Mouse (Mus musculus) CH12.LX (cell line): ENCODE data around the gene Tead1. TPM values are rescaled to one million over a fixed set of nuclear protein-coding genes. Genes with fewer than 3 reads are reported as not detected.

Source experiments
- DNase-seq: peaks from one replicate; pipeline ENCODE4 v3.0.0-alpha.2; 2013; ENCODE audit errors: extremely low read depth
- H3K27ac ChIP-seq: 2 replicates; pipeline ENCODE4 v1.5.1; 2012; ENCODE audit warnings: low read depth, mild to moderate bottlenecking, control low read depth, moderate library complexity; ENCODE audit not compliant: insufficient read depth
- H3K27me3 ChIP-seq: replicated peaks from 2 replicates; pipeline ENCODE3; 2012; ENCODE audit warnings: inconsistent platforms
- H3K36me3 ChIP-seq, 2 experiments: replicated peaks in 1 of 2; 2 replicates each; pipeline versions ENCODE3 to v1.6.1; 2012; ENCODE audit warnings: inconsistent platforms in 1 of 2, low read length in 1 of 2, mild to moderate bottlenecking in 1 of 2, mixed read lengths in 1 of 2, moderate library complexity in 1 of 2; ENCODE audit not compliant: control insufficient read depth in 1 of 2, insufficient read depth in 1 of 2
- H3K4me1 ChIP-seq, 2 experiments: 2 replicates each; pipeline ENCODE4 v1.6.1; 2012; ENCODE audit warnings: inconsistent platforms in 1 of 2, moderate library complexity in 1 of 2; ENCODE audit not compliant: insufficient read depth in 2 of 2, control insufficient read depth in 1 of 2
- H3K4me2 ChIP-seq: 2 replicates; pipeline ENCODE4 v1.6.1; 2012; ENCODE audit warnings: low read depth, mild to moderate bottlenecking, control low read depth; ENCODE audit not compliant: poor library complexity, insufficient read depth, severe bottlenecking
- H3K4me3 ChIP-seq, 3 experiments: fragments of 150-350 bp in 1 of 3; sonication (generic) in 1 of 3; replicated peaks in 1 of 3; 2 replicates each; pipeline versions ENCODE3 to v1.5.1; 2011 to 2012; ENCODE audit warnings: low read depth in 2 of 3, low read length in 2 of 3, mild to moderate bottlenecking in 2 of 3, moderate library complexity in 2 of 3, control low read depth in 1 of 3, improper control_type of control experiment in 1 of 3, inconsistent platforms in 1 of 3, mixed read lengths in 1 of 3; ENCODE audit not compliant: poor library complexity in 1 of 3
- H3K79me2 ChIP-seq: replicated peaks from 2 replicates; pipeline ENCODE4 v1.6.1; 2012; ENCODE audit warnings: mild to moderate bottlenecking, moderate library complexity; ENCODE audit not compliant: control insufficient read depth, poor library complexity, insufficient read depth, severe bottlenecking; ENCODE audit errors: extremely low read depth
- H3K9ac ChIP-seq: 2 replicates; pipeline ENCODE4 v1.6.1; 2012; ENCODE audit warnings: low read depth, mild to moderate bottlenecking, control low read depth, moderate library complexity; ENCODE audit not compliant: insufficient read depth
- H3K9me3 ChIP-seq: replicated peaks from 2 replicates; pipeline ENCODE3; 2012; ENCODE audit warnings: low read length, inconsistent platforms, mixed read lengths
- CHD1 ChIP-seq: IDR thresholded peaks from 2 replicates; pipeline ENCODE4 v1.6.1; 2012; ENCODE audit warnings: low read depth, low read length, improper control_type of control experiment, inconsistent platforms
- CHD2 ChIP-seq: IDR thresholded peaks from 2 replicates; pipeline ENCODE4 v1.6.1; 2011; ENCODE audit warnings: low read length, improper control_type of control experiment
- CTCF ChIP-seq, 2 experiments: IDR thresholded peaks in 1 of 2; conservative IDR thresholded peaks in 1 of 2; 2 replicates each; pipeline ENCODE4 v1.5.1; 2011 to 2012; ENCODE audit warnings: low read depth in 2 of 2, low read length in 2 of 2, improper control_type of control experiment in 1 of 2, inconsistent platforms in 1 of 2, mild to moderate bottlenecking in 1 of 2, moderate library complexity in 1 of 2
- ELF1 ChIP-seq: IDR thresholded peaks from 2 replicates; pipeline ENCODE4 v1.6.1; 2014; ENCODE audit warnings: low read depth, mild to moderate bottlenecking, inconsistent platforms, low read length, improper control_type of control experiment
- EP300 ChIP-seq: IDR thresholded peaks from 2 replicates; pipeline ENCODE4 v1.6.1; 2011; ENCODE audit warnings: low read length, improper control_type of control experiment
- HCFC1 ChIP-seq: IDR thresholded peaks from 2 replicates; pipeline ENCODE4 v1.6.1; 2012; ENCODE audit warnings: low read depth, mild to moderate bottlenecking, inconsistent platforms, low read length, improper control_type of control experiment
- KAT2A ChIP-seq: IDR thresholded peaks from 2 replicates; pipeline ENCODE4 v1.6.1; 2012; ENCODE audit warnings: low read length, improper control_type of control experiment, inconsistent platforms; ENCODE audit not compliant: insufficient replicate concordance
- MAX ChIP-seq: IDR thresholded peaks from 2 replicates; pipeline ENCODE4 v1.6.1; 2011; ENCODE audit warnings: low read length, improper control_type of control experiment
- MAZ ChIP-seq: IDR thresholded peaks from 2 replicates; pipeline ENCODE4 v1.6.1; 2012; ENCODE audit warnings: low read depth, mild to moderate bottlenecking, inconsistent platforms, low read length, improper control_type of control experiment, moderate library complexity
- MEF2A ChIP-seq: IDR thresholded peaks from 2 replicates; pipeline ENCODE4 v1.6.1; 2014; ENCODE audit warnings: low read depth, mild to moderate bottlenecking, inconsistent platforms, low read length, improper control_type of control experiment, borderline replicate concordance
- MYC ChIP-seq: IDR thresholded peaks from 2 replicates; pipeline ENCODE4 v1.6.1; 2011; ENCODE audit warnings: low read depth, mild to moderate bottlenecking, improper control_type of control experiment, low read length
- NRF1 ChIP-seq: IDR thresholded peaks from 2 replicates; pipeline ENCODE4 v1.6.1; 2014; ENCODE audit warnings: low read depth, mild to moderate bottlenecking, inconsistent platforms, low read length, improper control_type of control experiment, moderate library complexity
- RAD21 ChIP-seq: IDR thresholded peaks from 2 replicates; pipeline ENCODE4 v1.6.1; 2011; ENCODE audit warnings: low read depth, mild to moderate bottlenecking, low read length, improper control_type of control experiment, moderate library complexity
- SMC3 ChIP-seq: IDR thresholded peaks from 2 replicates; pipeline ENCODE4 v1.6.1; 2011; ENCODE audit warnings: low read depth, low read length, improper control_type of control experiment
- TBP ChIP-seq: conservative IDR thresholded peaks from 2 replicates; pipeline ENCODE4 v1.6.1; 2011; ENCODE audit warnings: low read depth, low read length, improper control_type of control experiment
- UBTF ChIP-seq: IDR thresholded peaks from 2 replicates; pipeline ENCODE4 v1.6.1; 2012; ENCODE audit warnings: low read depth, mild to moderate bottlenecking, inconsistent platforms, low read length, improper control_type of control experiment, moderate library complexity
- USF1 ChIP-seq: IDR thresholded peaks from 2 replicates; pipeline ENCODE4 v1.6.1; 2014; ENCODE audit warnings: low read depth, mild to moderate bottlenecking, inconsistent platforms, low read length, improper control_type of control experiment
- ZC3H11A ChIP-seq: IDR thresholded peaks from 2 replicates; pipeline ENCODE4 v1.6.1; 2012; ENCODE audit warnings: low read depth, mild to moderate bottlenecking, inconsistent platforms, low read length, improper control_type of control experiment
- ZMIZ1 ChIP-seq: IDR thresholded peaks from 2 replicates; pipeline ENCODE4 v1.6.1; 2012; ENCODE audit warnings: low read depth, mild to moderate bottlenecking, inconsistent platforms, low read length, improper control_type of control experiment
- ZNF384 ChIP-seq: IDR thresholded peaks from 2 replicates; pipeline ENCODE4 v1.6.1; 2012; ENCODE audit warnings: low read depth, low read length, improper control_type of control experiment, inconsistent platforms
- dilution Hi-C: fragments of 300-500 bp; cut with MboI; formaldehyde crosslinking; loops from 2 replicates; pipeline ENCODE4 v1.14.3; 2020; ENCODE audit warnings: low sequenced_read_pairs; ENCODE audit not compliant: extremely low pct_unique_long_range_greater_than_20kb, extremely low pct_ligation_motif_present
- in situ Hi-C: fragments of 300-500 bp; cut with MboI; formaldehyde crosslinking; loops from 3 replicates; pipeline ENCODE4 v1.14.3; 2019; ENCODE audit warnings: low sequenced_read_pairs, low pct_ligation_motif_present, low pct_unique_long_range_greater_than_20kb, mixed read lengths
- polyA plus RNA-seq: library from polyadenylated mRNA; unstranded; fragments of >175 nt; gene quantifications from 2 replicates; pipeline ENCODE4 v1.2.1, GENCODE M21; 2012; ENCODE audit warnings: low read depth; ENCODE audit not compliant: insufficient read length
- total RNA-seq, 2 experiments: library from RNA; depleted of rRNA; stranded (reverse); fragments of 300-350 nt in 1 of 2; fragments of >200 nt in 1 of 2; gene quantifications; 2 replicates each; pipeline ENCODE4 v1.2.3; 2012 to 2014

Gene Tead1
- total and polyA plus RNA-seq, 3 experiments = not detected

- DNase-seq = no peak
- Histone ChIP-seq H3K4me3 (no peak overlapping the region), H3K4me1 (no peaks in the 10 kb centered on the region), H3K4me2 (no peak overlapping the region), H3K36me3 (no peaks in the 10 kb centered on the region), H3K79me2 (no peaks in the 10 kb centered on the region), H3K9me3 (no peaks in the 10 kb centered on the region), H3K27me3 (peaks cover 4% of the 10 kb centered on the region), H3K9ac (no peak overlapping the region), H3K27ac (no peak overlapping the region)
- dilution Hi-C loops = no loop called here
- TF ChIP-seq ZMIZ1 = no peak
- no peak for TF ChIP-seq MYC
- TF ChIP-seq KAT2A = no peak
- TF ChIP-seq MAZ = no peak
- no peak for TF ChIP-seq ZC3H11A
- TF ChIP-seq RAD21 = no peak
- no peak for TF ChIP-seq CTCF (conservative IDR thresholded peaks at IDR 0.05 in 1 of 2, IDR thresholded peaks at IDR 0.05 in 1 of 2; ENCODE audit: low read depth in 2 of 2, low read length in 2 of 2)
- TF ChIP-seq ELF1 = no peak
- TF ChIP-seq ZNF384 = no peak
- TF ChIP-seq EP300 = no peak
- no peak for TF ChIP-seq TBP
- TF ChIP-seq UBTF = no peak
- no peak for TF ChIP-seq HCFC1
- TF ChIP-seq MEF2A = no peak
- TF ChIP-seq NRF1 = no peak
- in situ Hi-C loops = no loop called here
Measured at GRCm38 (mm10) chr7:112885546-112885945, 206.4 kb downstream of the Tead1 start.

GRCm38 (mm10) chr7:112891883-112892282, 212.8 kb downstream of the Tead1 start:
- Histone ChIP-seq H3K4me3 (no peak overlapping the region), H3K9me3 (no peaks in the 10 kb centered on the region), H3K36me3 (no peaks in the 10 kb centered on the region), H3K27me3 (no peaks in the 10 kb centered on the region), H3K9ac (no peak overlapping the region), H3K4me2 (no peak overlapping the region), H3K79me2 (no peaks in the 10 kb centered on the region), H3K27ac (no peak overlapping the region)
- in situ Hi-C loops = no loop called here
- TF ChIP-seq SMC3 (no peak), USF1 (no peak), CHD2 (no peak), MAX (no peak), CHD1 (no peak), TBP (no peak)
- TF ChIP-seq, all 38 proteins: peak for 0
- H3K4me1 ChIP-seq = no peaks in the 10 kb centered on the region
- no peak for DNase-seq
- dilution Hi-C loops = no loop called here
